Mouse (Mus musculus) lung, postnatal 0 days (tissue): Measurements from ENCODE around the gene Bcam.

Source experiments
- CTCF ChIP-seq: IDR thresholded peaks from 2 replicates; pipeline ENCODE4 v1.5.1; 2016; ENCODE audit warnings: antibody characterized with exemption, mild to moderate bottlenecking
- EP300 ChIP-seq: IDR thresholded peaks from 2 replicates; pipeline ENCODE4 v1.6.1; 2016; ENCODE audit warnings: antibody characterized with exemption, mild to moderate bottlenecking, control low read depth

- TF ChIP-seq CTCF (peak; percentile 67), EP300 (no peak)
These were observed 14.1 kb upstream of the Bcam start for GRCm38 (mm10) chr7:19784764-19785535.
